Mouse (Mus musculus) adrenal gland, postnatal 14 days (tissue): Measurements from ENCODE around the gene Tenm4. TPM values are rescaled to one million over a fixed set of nuclear protein-coding genes. Genes with fewer than 3 reads are reported as not detected.

Experiments used
- DNase-seq: peaks from one replicate; pipeline ENCODE4 v3.0.0; 2021; ENCODE audit warnings: mixed read lengths
- total RNA-seq: library from RNA; stranded (reverse); gene quantifications from 2 replicates; pipeline ENCODE4 v1.2.3, GENCODE M21; 2021

Tenm4 gene
- total RNA-seq, 1 experiment from 2014 or later: 15.6 TPM

- no peak for DNase-seq
Observed at GRCm38 (mm10) chr7:96688141-96688540, 517.1 kb downstream of the Tenm4 start.

- DNase-seq: peak; percentile 11
Observed at GRCm38 (mm10) chr7:96701097-96701845, 530.2 kb downstream of the Tenm4 start.

- no peak for DNase-seq
Observed at GRCm38 (mm10) chr7:96703958-96704357, 532.9 kb downstream of the Tenm4 start.

- DNase-seq: no peak
Observed at GRCm38 (mm10) chr7:96705307-96706129, 534.5 kb downstream of the Tenm4 start.

GRCm38 (mm10) chr7:96706531-96706930, 535.5 kb downstream of the Tenm4 start:
- no peak for DNase-seq

- no peak for DNase-seq
Observed at GRCm38 (mm10) chr7:96707112-96707511, 536.1 kb downstream of the Tenm4 start.

GRCm38 (mm10) chr7:96708071-96708470, 537.0 kb downstream of the Tenm4 start:
- DNase-seq: peak; percentile 14

- peak; percentile 41 for DNase-seq
Observed at GRCm38 (mm10) chr7:96708561-96708960, 537.5 kb downstream of the Tenm4 start.

GRCm38 (mm10) chr7:96708968-96709367, 537.9 kb downstream of the Tenm4 start:
- no peak for DNase-seq

GRCm38 (mm10) chr7:96709891-96710290, 538.8 kb downstream of the Tenm4 start:
- no peak for DNase-seq

GRCm38 (mm10) chr7:96710658-96711071, 539.6 kb downstream of the Tenm4 start:
- DNase-seq: no peak

- DNase-seq: peak; percentile 19
Observed at GRCm38 (mm10) chr7:96712876-96713275, 541.8 kb downstream of the Tenm4 start.

GRCm38 (mm10) chr7:96716911-96717310, 545.9 kb downstream of the Tenm4 start:
- DNase-seq: no peak

GRCm38 (mm10) chr7:96718201-96719155, 547.4 kb downstream of the Tenm4 start:
- peak; percentile 52 for DNase-seq

GRCm38 (mm10) chr7:96719926-96720325, 548.9 kb downstream of the Tenm4 start:
- DNase-seq: peak; percentile 60

GRCm38 (mm10) chr7:96720465-96720864, 549.4 kb downstream of the Tenm4 start:
- DNase-seq: no peak

GRCm38 (mm10) chr7:96722796-96723195, 551.8 kb downstream of the Tenm4 start:
- DNase-seq: no peak

- DNase-seq: no peak
Observed at GRCm38 (mm10) chr7:96725603-96726002, 554.6 kb downstream of the Tenm4 start.

- DNase-seq: no peak
Observed at GRCm38 (mm10) chr7:96730360-96730759, 559.3 kb downstream of the Tenm4 start.

GRCm38 (mm10) chr7:96731947-96732346, 560.9 kb downstream of the Tenm4 start:
- no peak for DNase-seq

- no peak for DNase-seq
Observed at GRCm38 (mm10) chr7:96734315-96735058, 563.4 kb downstream of the Tenm4 start.
